Mouse (Mus musculus) spleen, adult 2 months (tissue): Measurements from ENCODE around the gene Satb2. TPM values are rescaled to one million over a fixed set of nuclear protein-coding genes. Genes with fewer than 3 reads are reported as not detected.
"Not testable (repeated sequence)": the region's sequence is repeated elsewhere in the genome, so short reads cannot be mapped to it uniquely, and the experiment has no call there.

Experiments used
- DNase-seq, 2 experiments: peaks; one replicate each; pipeline versions ENCODE4 v3.0.0 to v3.0.0-alpha.2; 2012 to 2021; ENCODE audit warnings: low spot score in 2 of 2, low read depth in 1 of 2
- H3K27ac ChIP-seq: fragments of 200-500 bp; 2 replicates; pipeline ENCODE4 v1.5.1; 2012; ENCODE audit warnings: low read length, inconsistent platforms; ENCODE audit not compliant: insufficient read depth
- H3K27me3 ChIP-seq: fragments of 200-500 bp; 2 replicates; pipeline ENCODE4 v1.6.1; 2012; ENCODE audit warnings: mild to moderate bottlenecking, moderate library complexity, low read length, inconsistent platforms; ENCODE audit not compliant: control insufficient read depth, insufficient read depth
- H3K36me3 ChIP-seq: fragments of 200-500 bp; 2 replicates; pipeline ENCODE4 v1.6.1; 2012; ENCODE audit warnings: mild to moderate bottlenecking, low read length, inconsistent platforms; ENCODE audit not compliant: control insufficient read depth, insufficient read depth
- H3K4me1 ChIP-seq: fragments of 200-500 bp; 2 replicates; pipeline ENCODE4 v1.6.1; 2011; ENCODE audit warnings: inconsistent platforms; ENCODE audit not compliant: control insufficient read depth, insufficient read depth, insufficient read length
- H3K4me3 ChIP-seq: fragments of 200-500 bp; 2 replicates; pipeline ENCODE4 v1.5.1; 2011; ENCODE audit warnings: mild to moderate bottlenecking, inconsistent platforms; ENCODE audit not compliant: insufficient read depth, insufficient read length; ENCODE audit errors: extremely low read depth
- CTCF ChIP-seq: fragments of 200-500 bp; IDR thresholded peaks from 2 replicates; pipeline ENCODE4 v1.5.1; 2011; ENCODE audit warnings: mild to moderate bottlenecking, inconsistent platforms; ENCODE audit not compliant: insufficient read depth, insufficient read length, insufficient replicate concordance; ENCODE audit errors: extremely low read depth
- POLR2A ChIP-seq: fragments of 200-500 bp; IDR thresholded peaks from 2 replicates; pipeline ENCODE4 v1.6.1; 2011; ENCODE audit warnings: low read depth, low read length, inconsistent platforms
- WGBS: fragments of 180-500 bp; shearing (Covaris S2); methylation state at CpG from one replicate; pipeline ENCODE4 v1.1.7; 2018; 5-methylcytosine and 5-hydroxymethylcytosine counted together
- polyA plus RNA-seq: library from polyadenylated mRNA; depleted of rRNA; stranded (reverse); fragments of >200 nt; gene quantifications from 2 replicates; pipeline ENCODE4 v1.2.3, GENCODE M21; 2012

The Satb2 gene
- polyA plus RNA-seq, 1 experiment, result 0.36 TPM

- no peak for DNase-seq
- Histone ChIP-seq H3K27me3 (no peaks in the 10 kb centered on the region), H3K36me3 (no peaks in the 10 kb centered on the region), H3K4me1 (no peaks in the 10 kb centered on the region), H3K27ac (no peak overlapping the region), H3K4me3 (no peak overlapping the region)
- no peak for TF ChIP-seq CTCF
- TF ChIP-seq POLR2A, result no peak
- WGBS, result 91% methylated on average over 4 of the region's 4 CpGs
Measured at GRCm38 (mm10) chr1:56812961-56813360, 165.5 kb downstream of the Satb2 start.

DNA sequence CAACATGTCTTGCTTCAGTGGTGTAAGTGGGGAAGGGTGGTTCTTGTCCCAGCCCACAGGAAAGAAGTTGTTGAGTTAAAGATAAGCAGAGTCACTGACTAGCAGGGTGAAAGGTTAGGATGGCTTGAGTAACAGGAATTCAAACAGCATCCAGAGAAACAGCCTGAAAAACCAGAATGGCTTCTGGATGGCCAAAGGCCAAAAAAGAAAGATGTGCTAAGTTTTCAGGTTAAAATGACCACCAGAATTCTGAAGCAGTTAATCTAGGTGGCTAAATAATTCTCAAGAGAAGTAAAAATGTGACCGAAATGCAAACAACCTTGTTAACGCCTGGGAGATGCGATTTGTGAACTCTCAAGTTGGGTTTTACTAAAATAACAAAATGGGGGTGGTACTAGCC lies 167.0 kb downstream of the Satb2 start:
- H3K27ac ChIP-seq, result no peak overlapping the region
- H3K36me3 ChIP-seq, result no peaks in the 10 kb centered on the region
- 96% methylated on average over 3 of the region's 3 CpGs for WGBS
- H3K4me1 ChIP-seq, result no peaks in the 10 kb centered on the region
- TF ChIP-seq CTCF (no peak), POLR2A (no peak)
- H3K4me3 ChIP-seq, result no peak overlapping the region
- no peaks in the 10 kb centered on the region for H3K27me3 ChIP-seq
- no peak for DNase-seq

GRCm38 (mm10) chr1:56806006-56806405 lies 172.4 kb downstream of the Satb2 start:
- 85% methylated on average over 5 of the region's 5 CpGs for WGBS
- DNase-seq, result no peak
- Histone ChIP-seq H3K27me3 (no peaks in the 10 kb centered on the region), H3K4me1 (no peaks in the 10 kb centered on the region), H3K4me3 (no peak overlapping the region), H3K27ac (no peak overlapping the region), H3K36me3 (no peaks in the 10 kb centered on the region)
- TF ChIP-seq POLR2A (no peak), CTCF (no peak)

- Histone ChIP-seq H3K27ac (no peak overlapping the region), H3K27me3 (no peaks in the 10 kb centered on the region), H3K4me3 (no peak overlapping the region), H3K36me3 (no peaks in the 10 kb centered on the region), H3K4me1 (no peaks in the 10 kb centered on the region)
- no peak for DNase-seq
- WGBS, result 89% methylated on average over 7 of the region's 7 CpGs
- TF ChIP-seq POLR2A (no peak), CTCF (no peak)
Measured at GRCm38 (mm10) chr1:56800611-56801010, 177.8 kb downstream of the Satb2 start.

DNA sequence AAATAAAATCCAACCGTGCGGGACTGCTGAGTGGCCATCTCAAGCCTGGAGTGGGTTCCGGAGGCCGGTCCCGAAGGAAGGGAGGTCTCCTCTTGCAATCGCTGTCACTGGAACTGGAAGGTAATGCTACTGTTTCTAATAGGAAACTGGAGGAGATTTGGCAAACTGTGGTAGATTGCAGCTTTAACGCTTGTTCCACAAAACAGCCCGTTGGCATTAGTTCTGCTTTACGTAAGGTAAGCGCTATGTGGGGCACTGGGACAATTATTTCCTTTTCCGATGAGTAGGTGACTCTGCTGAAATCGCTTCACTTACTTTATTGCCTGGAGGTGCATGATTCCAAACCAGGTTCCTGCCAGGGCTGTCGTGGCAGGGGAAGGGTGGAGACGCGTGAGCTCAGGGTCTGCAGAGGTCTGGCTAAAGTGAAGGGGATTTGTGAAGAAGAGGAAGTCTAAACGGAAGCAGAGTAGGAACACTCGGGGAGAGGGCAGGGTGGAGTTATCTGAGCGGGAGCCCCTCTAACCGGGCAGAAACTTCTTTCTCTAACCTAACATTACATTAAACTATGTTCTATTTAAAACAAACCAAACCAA lies 183.3 kb downstream of the Satb2 start:
- no peaks in the 10 kb centered on the region for H3K4me1 ChIP-seq
- no peak for TF ChIP-seq CTCF
- no peak overlapping the region for H3K27ac ChIP-seq
- peak overlapping the region; percentile 31; the same call in 1 of the 2 replicates for H3K4me3 ChIP-seq
- H3K27me3 ChIP-seq, result no peaks in the 10 kb centered on the region
- no peak for DNase-seq
- 31% methylated on average over 19 of the region's 19 CpGs for WGBS
- no peaks in the 10 kb centered on the region for H3K36me3 ChIP-seq

DNA sequence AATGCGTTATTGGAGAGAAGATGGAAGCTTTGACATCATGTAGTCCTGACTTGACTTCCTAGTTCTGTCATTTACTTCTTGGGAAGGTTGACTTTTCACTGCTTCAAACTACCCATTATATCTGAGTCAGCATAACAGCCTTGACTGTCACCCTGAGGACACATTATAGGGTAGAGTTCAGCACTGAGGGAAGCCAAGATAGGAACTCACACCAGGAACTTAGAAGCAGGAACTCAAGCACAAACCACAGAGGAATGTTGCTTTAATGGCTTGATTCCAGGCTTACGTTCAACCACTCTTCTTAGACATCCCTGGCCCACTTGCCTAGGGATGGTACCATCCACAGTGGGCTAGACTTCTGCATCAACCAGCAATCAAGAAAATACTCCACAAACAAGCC lies 188.8 kb downstream of the Satb2 start:
- Histone ChIP-seq H3K27ac (no peak overlapping the region), H3K4me3 (no peak overlapping the region), H3K4me1 (no peaks in the 10 kb centered on the region), H3K27me3 (no peaks in the 10 kb centered on the region), H3K36me3 (no peaks in the 10 kb centered on the region)
- TF ChIP-seq CTCF (no peak), POLR2A (no peak)
- WGBS, result 67% methylated on average over 2 of the region's 2 CpGs
- no peak for DNase-seq

- H3K4me3 ChIP-seq, H3K27me3 ChIP-seq, DNase-seq, H3K27ac ChIP-seq, H3K4me1 ChIP-seq, H3K36me3 ChIP-seq: not testable (repeated sequence)
- WGBS, result 89% methylated on average over 13 of the region's 13 CpGs
Measured at GRCm38 (mm10) chr1:56782139-56782538, 196.3 kb downstream of the Satb2 start.
